Mouse (Mus musculus): ENCODE data around the gene Cacna1i. TPM values are rescaled to one million over a fixed set of nuclear protein-coding genes. Genes with fewer than 3 reads are reported as not detected.
A peak's percentile ranks its signal among the peaks of the same experiment; 100 is the strongest.

The Cacna1i gene
- total and polyA plus RNA-seq, 2 experiments from 2014 or later: not detected

- H3K27me3 ChIP-seq (ENCODE audit: control insufficient read depth, insufficient read depth, low read length): peaks cover 10% of the 10 kb centered on the region; the same call in 1 of the 2 replicates
These were observed 48.2 kb downstream of the Cacna1i start for GRCm38 (mm10) chr15:80335196-80335595.

GRCm38 (mm10) chr15:80340348-80340747 is 53.3 kb downstream of the Cacna1i start:
- Histone ChIP-seq H3K36me3 (replicated peaks; ENCODE audit: control insufficient read depth, insufficient read depth, low read length) (no peaks in the 10 kb centered on the region), H3K27me3 (ENCODE audit: control insufficient read depth, insufficient read depth, low read length) (no peaks in the 10 kb centered on the region), H3K27ac (ENCODE audit: low read depth) (no peak overlapping the region), H3K4me1 (ENCODE audit: control insufficient read depth, insufficient read depth) (no peaks in the 10 kb centered on the region), H3K9ac (replicated peaks; ENCODE audit: low read depth, low read length) (no peak overlapping the region), H3K4me3 (ENCODE audit: low read depth, low read length) (no peak overlapping the region), H3K4me2 (ENCODE audit: low read depth, low read length) (no peak overlapping the region), H3K9me3 (replicated peaks; ENCODE audit: control insufficient read depth, low read length) (no peaks in the 10 kb centered on the region)
- ATAC-seq (ENCODE audit: insufficient read depth, low read depth) (no peak), DNase-seq (ENCODE audit: low spot score) (no peak)
- peak; percentile 62 for TF ChIP-seq CTCF (IDR thresholded peaks at IDR 0.05; ENCODE audit: low read depth)
- TF ChIP-seq EP300 (IDR thresholded peaks at IDR 0.05; ENCODE audit: low read depth): no peak
- 73% methylated on average over 2 of the region's 2 CpGs for WGBS

More at GRCm38 (mm10) chr15:80335196-80335595, 48.2 kb downstream of the Cacna1i start:
- no peaks in the 10 kb centered on the region for H3K36me3 ChIP-seq (replicated peaks; ENCODE audit: control insufficient read depth, insufficient read depth, low read length)
- 57% methylated on average over 7 of the region's 7 CpGs for WGBS
- ATAC-seq (ENCODE audit: insufficient read depth, low read depth) (no peak), DNase-seq (ENCODE audit: low spot score) (no peak)
- H3K4me2 ChIP-seq (ENCODE audit: low read depth, low read length): no peak overlapping the region
- no peak overlapping the region for H3K9ac ChIP-seq (replicated peaks; ENCODE audit: low read depth, low read length)
- no peak overlapping the region for H3K27ac ChIP-seq (ENCODE audit: low read depth)
- H3K4me3 ChIP-seq (ENCODE audit: low read depth, low read length): no peak overlapping the region
- H3K9me3 ChIP-seq (replicated peaks; ENCODE audit: control insufficient read depth, low read length): no peaks in the 10 kb centered on the region
- TF ChIP-seq CTCF (IDR thresholded peaks at IDR 0.05; ENCODE audit: low read depth): no peak
- TF ChIP-seq EP300 (IDR thresholded peaks at IDR 0.05; ENCODE audit: low read depth): no peak
- no peaks in the 10 kb centered on the region for H3K4me1 ChIP-seq (ENCODE audit: control insufficient read depth, insufficient read depth)

GRCm38 (mm10) chr15:80342394-80342793 is 55.4 kb downstream of the Cacna1i start:
- no peak overlapping the region for H3K9ac ChIP-seq (replicated peaks; ENCODE audit: low read depth, low read length)
- no peaks in the 10 kb centered on the region for H3K9me3 ChIP-seq (replicated peaks; ENCODE audit: control insufficient read depth, low read length)
- no peaks in the 10 kb centered on the region for H3K36me3 ChIP-seq (replicated peaks; ENCODE audit: control insufficient read depth, insufficient read depth, low read length)
- DNase-seq (ENCODE audit: low spot score): no peak
- H3K4me3 ChIP-seq (ENCODE audit: low read depth, low read length): no peak overlapping the region
- no peaks in the 10 kb centered on the region for H3K4me1 ChIP-seq (ENCODE audit: control insufficient read depth, insufficient read depth)
- H3K27me3 ChIP-seq (ENCODE audit: control insufficient read depth, insufficient read depth, low read length): no peaks in the 10 kb centered on the region
- TF ChIP-seq CTCF (IDR thresholded peaks at IDR 0.05; ENCODE audit: low read depth) (no peak), EP300 (IDR thresholded peaks at IDR 0.05; ENCODE audit: low read depth) (no peak)
- 63% methylated on average over 4 of the region's 4 CpGs for WGBS
- H3K27ac ChIP-seq (ENCODE audit: low read depth): no peak overlapping the region
- no peak overlapping the region for H3K4me2 ChIP-seq (ENCODE audit: low read depth, low read length)
- ATAC-seq (ENCODE audit: insufficient read depth, low read depth): no peak

GRCm38 (mm10) chr15:80343031-80343430 is 56.0 kb downstream of the Cacna1i start:
- Histone ChIP-seq H3K9me3 (replicated peaks; ENCODE audit: control insufficient read depth, low read length) (no peaks in the 10 kb centered on the region), H3K27me3 (ENCODE audit: control insufficient read depth, insufficient read depth, low read length) (no peaks in the 10 kb centered on the region), H3K9ac (replicated peaks; ENCODE audit: low read depth, low read length) (no peak overlapping the region), H3K4me1 (ENCODE audit: control insufficient read depth, insufficient read depth) (no peaks in the 10 kb centered on the region), H3K4me3 (ENCODE audit: low read depth, low read length) (no peak overlapping the region), H3K4me2 (ENCODE audit: low read depth, low read length) (no peak overlapping the region), H3K27ac (ENCODE audit: low read depth) (no peak overlapping the region), H3K36me3 (replicated peaks; ENCODE audit: control insufficient read depth, insufficient read depth, low read length) (no peaks in the 10 kb centered on the region)
- WGBS: 22% methylated on average over 10 of the region's 10 CpGs
- DNase-seq (ENCODE audit: low spot score): no peak
- no peak for TF ChIP-seq EP300 (IDR thresholded peaks at IDR 0.05; ENCODE audit: low read depth)
- TF ChIP-seq CTCF (IDR thresholded peaks at IDR 0.05; ENCODE audit: low read depth): no peak
- ATAC-seq (ENCODE audit: insufficient read depth, low read depth): peak; percentile 14; the same call in 1 of the 2 replicates

GRCm38 (mm10) chr15:80343731-80344130 is 56.7 kb downstream of the Cacna1i start:
- no peak for TF ChIP-seq CTCF (IDR thresholded peaks at IDR 0.05; ENCODE audit: low read depth)
- no peak for TF ChIP-seq EP300 (IDR thresholded peaks at IDR 0.05; ENCODE audit: low read depth)
- no peak overlapping the region for H3K4me2 ChIP-seq (ENCODE audit: low read depth, low read length)
- H3K9ac ChIP-seq (replicated peaks; ENCODE audit: low read depth, low read length): no peak overlapping the region
- H3K36me3 ChIP-seq (replicated peaks; ENCODE audit: control insufficient read depth, insufficient read depth, low read length): no peaks in the 10 kb centered on the region
- H3K4me3 ChIP-seq (ENCODE audit: low read depth, low read length): no peak overlapping the region
- 92% methylated on average over 5 of the region's 5 CpGs for WGBS
- DNase-seq (ENCODE audit: low spot score) (no peak), ATAC-seq (ENCODE audit: insufficient read depth, low read depth) (no peak)
- no peaks in the 10 kb centered on the region for H3K9me3 ChIP-seq (replicated peaks; ENCODE audit: control insufficient read depth, low read length)
- H3K27me3 ChIP-seq (ENCODE audit: control insufficient read depth, insufficient read depth, low read length): no peaks in the 10 kb centered on the region
- H3K4me1 ChIP-seq (ENCODE audit: control insufficient read depth, insufficient read depth): no peaks in the 10 kb centered on the region
- H3K27ac ChIP-seq (ENCODE audit: low read depth): no peak overlapping the region

- Histone ChIP-seq H3K9ac (replicated peaks; ENCODE audit: low read depth, low read length) (no peak overlapping the region), H3K4me1 (ENCODE audit: control insufficient read depth, insufficient read depth) (no peaks in the 10 kb centered on the region), H3K4me2 (ENCODE audit: low read depth, low read length) (no peak overlapping the region), H3K36me3 (replicated peaks; ENCODE audit: control insufficient read depth, insufficient read depth, low read length) (no peaks in the 10 kb centered on the region), H3K27ac (ENCODE audit: low read depth) (no peak overlapping the region), H3K27me3 (ENCODE audit: control insufficient read depth, insufficient read depth, low read length) (no peaks in the 10 kb centered on the region), H3K9me3 (replicated peaks; ENCODE audit: control insufficient read depth, low read length) (no peaks in the 10 kb centered on the region), H3K4me3 (ENCODE audit: low read depth, low read length) (no peak overlapping the region)
- DNase-seq (ENCODE audit: low spot score) (no peak), ATAC-seq (ENCODE audit: insufficient read depth, low read depth) (no peak)
- WGBS: 55% methylated on average over 7 of the region's 7 CpGs
- TF ChIP-seq CTCF (IDR thresholded peaks at IDR 0.05; ENCODE audit: low read depth): no peak
- no peak for TF ChIP-seq EP300 (IDR thresholded peaks at IDR 0.05; ENCODE audit: low read depth)
These were observed 59.5 kb downstream of the Cacna1i start for GRCm38 (mm10) chr15:80346510-80346909.

All from heart, postnatal 0 days (tissue).